Mouse (Mus musculus): Measurements from ENCODE around the gene Ptprf.

Ptprf gene

DNA sequence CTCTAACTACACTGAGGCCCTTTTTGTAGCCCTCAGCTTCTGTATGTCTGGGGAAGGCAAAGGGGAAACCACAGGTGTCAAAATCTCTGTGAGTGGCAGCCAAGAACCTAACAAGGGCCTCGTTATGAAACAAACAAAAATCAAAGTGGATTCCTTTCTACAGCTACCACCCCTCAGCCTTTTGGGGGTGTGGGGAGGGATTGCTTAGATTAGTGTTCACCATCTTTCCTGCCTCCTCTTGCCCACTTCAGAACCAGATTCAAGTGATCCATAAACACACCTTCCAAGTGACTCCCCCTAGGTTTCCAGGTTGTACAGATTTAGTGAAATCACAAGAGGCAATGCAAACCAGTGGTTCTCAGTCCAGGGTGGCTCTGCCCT, 9.0 kb downstream of the Ptprf start:
- DNase-seq, result no peak

DNA sequence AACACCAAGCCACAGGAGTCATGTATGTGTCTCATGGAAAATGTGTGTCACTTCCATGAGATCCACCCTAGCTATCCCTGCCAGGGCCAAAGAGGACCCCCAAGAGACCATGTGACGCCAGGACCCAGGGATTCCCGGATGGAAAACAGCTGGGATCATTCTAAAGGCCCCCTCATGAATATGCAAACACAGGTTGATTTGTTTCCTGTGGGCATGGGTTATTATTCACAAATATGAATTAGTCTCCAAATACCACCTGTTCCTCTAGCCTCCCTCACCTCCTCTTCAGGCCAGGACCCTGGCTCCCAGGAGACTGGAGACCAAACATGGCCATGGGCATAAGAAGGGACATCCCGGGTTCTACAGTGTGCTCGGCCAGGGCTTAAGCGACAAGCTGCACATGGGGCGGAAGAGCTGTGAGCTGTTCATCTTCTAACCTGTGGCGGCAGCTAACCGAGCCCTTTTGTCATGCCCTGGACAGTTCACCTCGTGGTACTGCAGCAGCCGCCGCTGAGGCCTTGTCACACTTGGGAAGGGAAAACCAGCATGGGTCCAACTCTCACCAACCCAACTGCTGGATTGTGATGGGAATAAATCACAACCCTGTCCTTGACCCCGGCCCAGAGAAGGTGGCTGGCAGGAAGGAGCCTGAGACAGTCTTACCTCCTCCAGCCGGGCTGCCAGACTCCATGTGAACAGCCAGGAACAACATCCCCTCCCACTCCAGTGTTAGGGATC, 9.6 kb downstream of the Ptprf start:
- no peak for DNase-seq

DNA sequence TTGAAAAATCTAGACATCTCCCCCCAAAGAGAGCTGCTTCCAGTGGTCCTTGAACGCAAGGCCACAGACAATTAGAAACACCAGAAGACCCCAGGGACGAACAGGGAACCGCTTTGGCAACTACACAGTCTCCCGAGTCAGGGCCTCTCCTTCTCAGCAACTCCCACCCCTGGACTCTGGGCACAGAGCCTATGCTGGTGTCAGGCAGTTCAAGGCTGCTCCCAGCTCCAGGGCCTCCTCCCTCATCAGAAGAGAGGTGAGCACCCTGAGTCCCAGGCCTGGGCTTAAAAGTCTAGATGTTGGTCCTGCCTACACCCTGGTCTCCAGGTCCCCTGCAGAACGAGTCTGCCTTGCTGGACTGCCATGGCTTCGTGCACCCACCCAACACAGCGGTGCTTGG, 10.7 kb downstream of the Ptprf start:
- DNase-seq, result no peak

- DNase-seq, result peak; percentile 97
Observed at GRCm38 (mm10) chr4:118276520-118277232, 14.5 kb downstream of the Ptprf start.

DNA sequence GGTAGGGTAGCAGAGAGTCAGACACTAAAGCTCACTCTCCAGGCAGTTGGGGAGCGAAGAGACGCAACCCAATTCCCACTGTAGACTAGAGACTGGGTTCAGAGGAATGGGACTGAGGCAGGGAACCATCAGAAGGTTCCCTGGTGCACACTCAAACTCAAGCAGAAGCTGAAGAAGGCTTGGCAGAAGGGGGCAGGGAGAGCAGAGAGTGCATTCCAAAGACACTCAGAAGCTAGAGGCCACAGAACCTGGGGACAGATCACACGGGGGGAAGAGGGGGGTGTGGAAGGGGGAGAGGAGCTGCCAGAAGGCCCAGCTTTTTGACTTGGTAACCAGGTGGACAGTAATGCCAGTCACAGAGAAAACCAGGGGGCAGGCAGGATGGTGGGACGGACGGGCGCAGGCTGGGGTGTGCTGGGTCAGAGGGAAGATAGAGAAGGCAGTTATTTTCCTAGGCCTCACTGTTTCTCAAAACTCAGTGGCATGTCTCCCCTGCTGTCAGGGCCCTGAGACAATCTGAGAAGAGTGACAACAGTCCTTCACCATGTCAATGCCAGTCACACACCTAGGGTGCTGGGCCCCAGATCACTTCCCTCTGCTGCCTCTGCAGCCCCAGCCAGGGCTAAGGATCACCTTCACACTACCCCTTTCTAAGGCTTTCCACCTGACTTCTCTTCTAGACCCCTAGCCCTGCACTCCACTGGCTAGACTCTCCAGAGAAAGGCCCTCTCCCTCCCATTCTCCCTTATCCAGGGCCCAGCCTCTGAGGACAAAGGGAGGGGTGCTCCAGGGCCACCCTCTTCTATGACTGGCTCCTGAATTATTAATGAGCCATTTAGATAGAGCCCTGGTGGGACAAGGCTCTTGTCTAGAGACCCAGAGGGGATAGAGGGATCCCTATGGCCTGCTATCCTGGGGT, 15.3 kb downstream of the Ptprf start:
- no peak for DNase-seq

DNA sequence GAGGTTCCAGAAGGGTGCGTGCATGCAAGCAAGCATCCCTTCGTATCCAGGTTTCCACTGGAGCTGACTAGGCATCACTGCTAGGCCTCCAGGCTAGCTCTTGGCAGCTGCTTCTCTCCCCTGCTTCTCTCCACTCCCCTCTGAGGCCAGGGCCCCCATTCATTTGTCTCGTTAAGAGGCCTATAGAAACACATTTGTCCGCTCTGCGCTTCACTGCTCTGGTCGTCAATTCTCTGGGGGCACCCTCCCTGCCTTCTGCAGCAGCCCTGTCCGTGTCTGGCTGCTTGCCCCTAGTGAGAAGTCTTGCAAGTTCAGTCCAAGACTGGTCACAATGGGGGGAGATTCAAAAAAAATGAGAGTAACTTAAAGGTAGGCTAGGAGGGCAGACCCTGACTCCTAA, 16.7 kb downstream of the Ptprf start:
- DNase-seq, result peak; percentile 58

DNA sequence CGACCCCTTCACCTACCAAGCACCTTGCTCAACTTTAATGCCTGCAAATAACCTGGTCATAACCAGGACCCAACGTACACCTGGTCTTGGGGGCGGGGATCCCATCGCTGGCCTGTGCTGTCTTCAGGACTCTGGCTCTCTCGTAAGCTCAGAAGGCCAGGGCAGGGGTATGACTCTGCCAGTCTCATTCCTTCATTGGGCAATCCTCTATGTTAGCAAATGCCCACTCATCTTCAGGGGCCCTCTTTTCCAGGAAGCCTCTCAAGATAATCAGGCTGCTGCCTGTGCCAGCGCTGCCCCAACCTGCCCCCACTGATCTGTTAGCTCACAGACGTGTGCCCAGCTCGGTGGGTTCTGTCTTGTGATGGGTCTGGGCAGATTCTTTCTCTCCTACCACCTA, 17.2 kb downstream of the Ptprf start:
- no peak for DNase-seq

- no peak for DNase-seq
Observed at GRCm38 (mm10) chr4:118273545-118273944, 17.7 kb downstream of the Ptprf start.

- DNase-seq, result no peak
Observed at GRCm38 (mm10) chr4:118272871-118273270, 18.3 kb downstream of the Ptprf start.

GRCm38 (mm10) chr4:118272258-118272657, 18.9 kb downstream of the Ptprf start:
- DNase-seq, result no peak

DNA sequence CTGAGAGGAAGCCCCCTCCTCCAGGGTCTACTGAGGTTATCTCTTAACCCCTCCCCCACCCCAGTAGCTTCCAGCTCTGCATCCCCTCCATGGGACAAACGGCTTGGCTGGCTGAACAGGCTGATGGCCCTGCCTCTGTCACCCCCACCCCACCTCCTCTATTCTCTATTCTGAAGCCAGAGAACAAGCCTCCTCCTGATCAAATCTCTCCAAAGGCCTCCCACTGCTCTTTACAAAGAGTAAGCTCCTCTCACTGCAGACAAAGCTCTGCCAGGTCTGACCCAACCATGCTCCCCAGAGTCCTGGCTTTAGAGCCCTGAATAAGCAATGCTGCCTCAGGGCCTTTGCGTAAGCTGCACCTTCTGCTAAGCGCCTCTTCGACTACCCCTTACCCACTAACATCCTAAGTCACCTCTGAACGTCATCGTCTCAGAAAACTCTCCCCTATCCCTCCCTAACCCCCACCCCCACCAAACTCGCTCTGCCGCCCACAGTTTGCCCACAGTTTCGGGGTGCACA, 19.6 kb downstream of the Ptprf start:
- no peak for DNase-seq

GRCm38 (mm10) chr4:118270706-118271105, 20.5 kb downstream of the Ptprf start:
- no peak for DNase-seq

- no peak for DNase-seq
Observed at GRCm38 (mm10) chr4:118269999-118270398, 21.2 kb downstream of the Ptprf start.

DNA sequence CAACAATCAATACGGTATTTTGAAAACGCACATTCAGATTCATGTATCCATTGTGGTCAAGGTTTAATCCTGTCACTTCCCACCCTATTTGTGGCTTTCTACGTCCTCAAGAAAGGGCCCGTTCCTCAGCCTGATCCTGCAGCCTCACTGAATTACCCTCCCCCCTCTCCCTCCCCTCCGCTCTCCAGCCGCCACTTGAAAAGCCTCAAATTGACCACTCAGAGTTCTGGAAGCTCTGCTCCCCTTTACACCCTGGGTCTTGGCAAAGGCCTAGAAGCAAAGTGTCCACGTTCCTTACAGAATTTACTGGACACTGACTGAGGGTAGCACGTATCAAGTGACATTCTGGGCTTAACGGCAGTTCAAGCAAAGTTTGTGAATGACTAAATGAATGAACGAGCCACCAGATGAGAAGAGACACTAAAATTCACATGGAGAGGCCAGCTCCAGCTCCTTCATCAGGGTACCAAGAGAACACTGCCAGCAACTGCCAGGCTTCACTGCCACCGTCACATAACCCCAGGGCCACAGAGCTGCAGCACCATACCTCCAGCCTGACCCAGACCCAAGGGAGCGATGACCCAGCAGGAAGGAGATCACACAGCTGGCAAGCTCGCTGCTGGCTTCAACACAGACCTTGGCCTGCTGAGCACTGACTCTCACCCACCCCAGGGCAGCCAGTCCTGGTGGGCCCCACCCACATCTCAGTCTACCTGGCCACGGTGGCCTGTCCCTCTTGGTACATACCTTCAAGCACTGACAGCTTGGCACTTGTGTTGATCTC, 22.6 kb downstream of the Ptprf start:
- no peak for DNase-seq

DNA sequence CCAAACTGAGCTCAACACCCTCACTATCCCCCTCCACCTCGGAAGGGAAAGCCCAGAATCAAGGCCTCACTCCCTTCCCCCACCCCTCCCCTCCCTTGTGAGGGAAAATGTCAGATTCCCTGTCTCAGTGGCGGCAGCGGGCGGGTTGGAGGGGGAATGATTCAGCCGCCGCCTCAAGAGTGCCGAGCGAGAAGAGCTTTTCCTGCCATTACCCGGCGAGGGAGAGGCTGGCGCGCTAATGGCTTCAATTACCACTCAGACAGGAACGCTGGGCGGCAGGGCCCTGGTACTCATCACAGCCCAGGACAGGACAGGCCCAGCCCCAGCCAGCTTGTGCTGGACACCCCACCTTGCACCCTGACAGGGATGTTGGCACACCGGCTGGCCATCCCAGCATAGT, 25.6 kb downstream of the Ptprf start:
- peak; percentile 69 for DNase-seq

- DNase-seq, result peak; percentile 85
Observed at GRCm38 (mm10) chr4:118261771-118262473, 29.3 kb downstream of the Ptprf start.

DNA sequence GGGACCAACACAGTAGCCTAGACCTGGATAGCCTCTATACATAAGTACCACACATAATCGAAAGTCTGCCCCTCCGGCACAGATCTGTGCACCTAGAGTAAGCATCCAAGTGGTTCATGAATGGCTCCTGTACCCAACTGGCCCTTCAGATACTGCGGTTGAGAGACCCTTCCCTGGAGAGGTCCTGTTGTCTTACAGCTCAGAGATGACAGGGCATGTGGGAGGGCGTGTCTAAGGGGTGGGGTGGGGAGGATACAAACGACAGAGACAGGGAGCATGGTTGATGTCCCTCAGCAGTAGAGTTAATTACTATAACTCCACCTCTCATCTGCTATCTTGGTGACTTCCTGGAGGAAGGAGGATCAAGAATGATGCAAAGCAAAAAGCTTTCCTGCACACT, 29.9 kb downstream of the Ptprf start:
- peak; percentile 61 for DNase-seq

DNA sequence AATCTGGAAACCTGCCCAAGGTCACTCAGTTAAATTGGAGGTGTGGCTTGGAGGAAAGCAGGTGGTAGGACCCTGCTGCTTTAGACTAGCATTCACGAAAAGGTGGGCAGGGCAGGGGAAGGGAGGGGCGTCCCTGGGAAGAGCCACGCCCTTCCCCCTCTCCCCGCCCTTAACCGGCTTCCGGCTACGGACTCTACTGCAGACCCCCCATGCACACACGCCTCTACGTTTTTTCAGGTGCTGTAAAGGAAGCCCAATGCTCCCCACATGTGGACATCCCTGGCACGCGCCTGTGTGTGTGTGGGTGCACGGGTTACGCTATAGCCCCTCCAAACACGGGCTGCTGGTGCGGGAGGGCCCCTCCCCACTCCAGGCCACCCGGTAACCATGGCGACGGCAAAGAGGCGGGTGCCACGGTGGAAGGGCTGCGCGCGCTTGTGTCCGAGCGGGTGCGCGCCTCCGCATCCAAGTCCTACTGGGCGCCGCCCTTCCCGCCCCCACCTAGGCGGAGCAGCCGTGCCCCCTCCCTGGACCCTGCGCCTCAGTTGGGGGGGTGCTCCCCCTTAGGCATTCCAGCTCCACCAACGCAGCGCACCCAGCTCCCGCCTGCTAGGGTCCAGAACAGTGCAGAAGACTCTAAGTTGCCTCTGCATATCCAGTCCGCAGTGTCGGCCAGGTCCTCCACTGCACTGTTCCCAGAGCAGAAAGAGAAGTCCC, 30.5 kb downstream of the Ptprf start:
- peak; percentile 86 for DNase-seq

DNA sequence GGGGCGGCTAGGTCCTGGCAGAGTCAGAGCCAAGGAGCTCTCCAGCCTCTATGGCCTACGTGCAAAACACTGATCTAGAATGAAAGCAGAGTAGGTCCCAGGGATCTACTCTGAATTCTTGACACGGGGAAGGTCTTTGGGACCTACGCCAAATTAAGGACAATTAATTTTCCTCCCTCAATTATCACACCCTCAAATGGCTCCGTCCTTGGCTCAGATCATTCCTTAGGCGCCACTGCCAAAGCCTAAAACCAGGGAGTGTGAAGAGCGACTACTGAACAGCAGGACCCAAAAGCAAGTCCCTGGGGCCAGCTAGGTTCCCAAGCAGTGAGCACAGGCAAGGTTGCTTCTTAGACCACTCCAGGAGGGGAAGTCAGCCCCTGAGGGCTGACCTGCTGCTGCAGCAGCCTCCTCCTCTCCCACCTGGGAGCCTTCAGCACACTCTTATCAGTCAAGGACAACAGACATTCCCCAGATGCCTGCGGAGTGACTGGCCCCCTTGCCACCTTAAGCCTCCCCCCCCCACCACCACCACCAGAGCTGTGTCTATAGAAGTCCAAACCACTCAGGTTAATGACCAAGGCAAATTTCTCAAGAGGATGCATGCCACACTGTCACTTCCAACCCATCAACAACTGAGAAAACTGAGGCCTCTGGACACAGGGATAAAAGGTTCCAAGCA, 31.3 kb downstream of the Ptprf start:
- DNase-seq, result no peak

DNA sequence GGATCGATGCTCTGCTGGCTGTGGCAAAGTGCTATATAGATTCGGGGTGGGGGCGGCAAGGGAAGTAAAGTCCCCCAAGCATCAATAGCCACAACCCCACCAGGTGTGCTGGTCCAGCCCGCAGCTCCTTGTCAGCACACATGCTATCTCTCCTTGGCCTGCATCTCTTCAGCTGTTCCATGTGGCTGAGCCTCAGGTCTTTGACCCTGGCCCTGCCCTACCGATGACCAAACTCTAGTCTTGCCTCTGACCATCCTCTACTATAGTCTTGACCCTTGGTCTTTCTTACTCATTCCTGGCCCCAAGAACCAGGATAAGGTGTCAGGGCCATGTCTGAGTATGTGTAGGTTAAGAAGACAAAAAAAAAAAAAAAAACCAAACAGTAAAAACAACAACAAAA, 33.2 kb downstream of the Ptprf start:
- no peak for DNase-seq

GRCm38 (mm10) chr4:118257416-118257815, 33.8 kb downstream of the Ptprf start:
- no peak for DNase-seq

Data from retina, postnatal 1 day (tissue).